Mouse (Mus musculus) liver, postnatal 0 days (tissue): Measurements from ENCODE around the gene Tbxas1.

Source experiments
- CTCF ChIP-seq: sonication (generic); IDR thresholded peaks from 2 replicates; pipeline ENCODE4 v1.5.1; 2016; ENCODE audit warnings: antibody characterized with exemption, low read depth
- EP300 ChIP-seq: IDR thresholded peaks from 2 replicates; pipeline ENCODE4 v1.6.1; 2016; ENCODE audit warnings: antibody characterized with exemption, low read depth, mild to moderate bottlenecking

- TF ChIP-seq CTCF, result no peak
- TF ChIP-seq EP300, result no peak
These were observed 98.4 kb downstream of the Tbxas1 start for GRCm38 (mm10) chr6:38973441-38974161.
